Mouse (Mus musculus) cerebellum, adult 11 months (tissue): ENCODE data around the gene Sipa1l3.
A peak's percentile ranks its signal among the peaks of the same experiment; 100 is the strongest.

Experiments
- DNase-seq: peaks from one replicate; pipeline ENCODE4 v3.0.0; 2022

The Sipa1l3 gene

GRCm38 (mm10) chr7:29505337-29506318, 12.8 kb downstream of the Sipa1l3 start:
- peak; percentile 46 for DNase-seq

GRCm38 (mm10) chr7:29504683-29505290, 13.7 kb downstream of the Sipa1l3 start:
- no peak for DNase-seq

GRCm38 (mm10) chr7:29503616-29504015, 14.8 kb downstream of the Sipa1l3 start:
- no peak for DNase-seq

- DNase-seq: peak; percentile 38
Measured at GRCm38 (mm10) chr7:29501214-29501613, 17.2 kb downstream of the Sipa1l3 start.

- DNase-seq: no peak
Measured at GRCm38 (mm10) chr7:29499071-29499470, 19.4 kb downstream of the Sipa1l3 start.

GRCm38 (mm10) chr7:29496953-29497590, 21.4 kb downstream of the Sipa1l3 start:
- DNase-seq: no peak

GRCm38 (mm10) chr7:29496332-29496731, 22.1 kb downstream of the Sipa1l3 start:
- no peak for DNase-seq

GRCm38 (mm10) chr7:29495880-29496279, 22.6 kb downstream of the Sipa1l3 start:
- no peak for DNase-seq

GRCm38 (mm10) chr7:29494854-29495253, 23.6 kb downstream of the Sipa1l3 start:
- DNase-seq: no peak

- DNase-seq: no peak
Measured at GRCm38 (mm10) chr7:29494015-29494414, 24.4 kb downstream of the Sipa1l3 start.

- DNase-seq: no peak
Measured at GRCm38 (mm10) chr7:29492992-29493391, 25.4 kb downstream of the Sipa1l3 start.

GRCm38 (mm10) chr7:29491861-29492260, 26.6 kb downstream of the Sipa1l3 start:
- no peak for DNase-seq

- no peak for DNase-seq
Measured at GRCm38 (mm10) chr7:29491471-29491755, 27.0 kb downstream of the Sipa1l3 start.

- DNase-seq: peak; percentile 42
Measured at GRCm38 (mm10) chr7:29490704-29491470, 27.6 kb downstream of the Sipa1l3 start.

- DNase-seq: no peak
Measured at GRCm38 (mm10) chr7:29489851-29490250, 28.6 kb downstream of the Sipa1l3 start.

GRCm38 (mm10) chr7:29489364-29489763, 29.1 kb downstream of the Sipa1l3 start:
- DNase-seq: no peak

GRCm38 (mm10) chr7:29486753-29487152, 31.7 kb downstream of the Sipa1l3 start:
- no peak for DNase-seq

- DNase-seq: no peak
Measured at GRCm38 (mm10) chr7:29485721-29486120, 32.7 kb downstream of the Sipa1l3 start.

- no peak for DNase-seq
Measured at GRCm38 (mm10) chr7:29483556-29483955, 34.9 kb downstream of the Sipa1l3 start.

GRCm38 (mm10) chr7:29481345-29482155, 36.9 kb downstream of the Sipa1l3 start:
- no peak for DNase-seq

GRCm38 (mm10) chr7:29480590-29481344, 37.7 kb downstream of the Sipa1l3 start:
- DNase-seq: peak; percentile 62
